Mouse (Mus musculus) lung, postnatal 0 days (tissue): ENCODE measurements around the gene Slc7a8. TPM values are rescaled to one million over a fixed set of nuclear protein-coding genes. Genes with fewer than 3 reads are reported as not detected.
A peak's percentile ranks its signal among the peaks of the same experiment; 100 is the strongest.

Source experiments
- ATAC-seq: fragments of 200-750 bp; cut with Nextera tagmentation; 2 replicates; pipeline ENCODE4 v1.8.0; 2017; ENCODE audit warnings: moderate library complexity
- DNase-seq: peaks from one replicate; pipeline ENCODE4 v3.0.0-alpha.2; 2016; ENCODE audit warnings: low spot score
- H3K27ac ChIP-seq: fragments of 300-500 bp; sonication (generic); 2 replicates; pipeline ENCODE4 v1.5.1; 2014; ENCODE audit warnings: antibody characterized with exemption, mild to moderate bottlenecking, low read length, mixed read lengths
- H3K27me3 ChIP-seq: fragments of 300-500 bp; sonication (generic); replicated peaks from 2 replicates; pipeline ENCODE4 v1.6.1; 2014; ENCODE audit warnings: low read length, mixed read lengths; ENCODE audit not compliant: insufficient read depth
- H3K36me3 ChIP-seq: fragments of 300-500 bp; sonication (generic); 2 replicates; pipeline ENCODE4 v1.6.1; 2014; ENCODE audit warnings: low read length, mixed read lengths; ENCODE audit not compliant: insufficient read depth
- H3K4me1 ChIP-seq: fragments of 300-500 bp; sonication (generic); 2 replicates; pipeline ENCODE4 v1.6.1; 2014; ENCODE audit warnings: antibody characterized with exemption, low read depth, low read length, mixed read lengths; ENCODE audit not compliant: insufficient read depth
- H3K4me2 ChIP-seq: fragments of 300-500 bp; sonication (generic); replicated peaks from 2 replicates; pipeline ENCODE4 v1.6.1; 2014; ENCODE audit warnings: low read depth, mild to moderate bottlenecking, low read length, moderate library complexity, mixed read lengths
- H3K4me3 ChIP-seq: fragments of 300-500 bp; sonication (generic); 2 replicates; pipeline ENCODE4 v1.5.1; 2014; ENCODE audit warnings: low read depth, low read length
- H3K9ac ChIP-seq: fragments of 300-500 bp; sonication (generic); replicated peaks from 2 replicates; pipeline ENCODE4 v1.6.1; 2014; ENCODE audit warnings: low read depth, mild to moderate bottlenecking
- H3K9me3 ChIP-seq: fragments of 300-500 bp; sonication (generic); 2 replicates; pipeline ENCODE4 v1.6.1; 2016; ENCODE audit warnings: low read length, mixed read lengths
- CTCF ChIP-seq: IDR thresholded peaks from 2 replicates; pipeline ENCODE4 v1.5.1; 2016; ENCODE audit warnings: antibody characterized with exemption, mild to moderate bottlenecking
- EP300 ChIP-seq: IDR thresholded peaks from 2 replicates; pipeline ENCODE4 v1.6.1; 2016; ENCODE audit warnings: antibody characterized with exemption, mild to moderate bottlenecking, control low read depth
- WGBS: fragments of 180-500 bp; shearing (Covaris S2); extraction: QIAGEN DNeasy Blood & Tissue Kit; methylation state at CpG from one replicate; pipeline ENCODE4 v1.1.7; 2014; 5-methylcytosine and 5-hydroxymethylcytosine counted together
- polyA plus RNA-seq: library from polyadenylated mRNA; unstranded; fragments of >200 nt; fragmentation: Nextera tagmentation; extraction: Ambion mirVana; gene quantifications from 2 replicates; pipeline ENCODE4 v1.2.1, GENCODE M21; 2015

The Slc7a8 gene
- 1.2 TPM in 2 replicates for polyA plus RNA-seq

DNA sequence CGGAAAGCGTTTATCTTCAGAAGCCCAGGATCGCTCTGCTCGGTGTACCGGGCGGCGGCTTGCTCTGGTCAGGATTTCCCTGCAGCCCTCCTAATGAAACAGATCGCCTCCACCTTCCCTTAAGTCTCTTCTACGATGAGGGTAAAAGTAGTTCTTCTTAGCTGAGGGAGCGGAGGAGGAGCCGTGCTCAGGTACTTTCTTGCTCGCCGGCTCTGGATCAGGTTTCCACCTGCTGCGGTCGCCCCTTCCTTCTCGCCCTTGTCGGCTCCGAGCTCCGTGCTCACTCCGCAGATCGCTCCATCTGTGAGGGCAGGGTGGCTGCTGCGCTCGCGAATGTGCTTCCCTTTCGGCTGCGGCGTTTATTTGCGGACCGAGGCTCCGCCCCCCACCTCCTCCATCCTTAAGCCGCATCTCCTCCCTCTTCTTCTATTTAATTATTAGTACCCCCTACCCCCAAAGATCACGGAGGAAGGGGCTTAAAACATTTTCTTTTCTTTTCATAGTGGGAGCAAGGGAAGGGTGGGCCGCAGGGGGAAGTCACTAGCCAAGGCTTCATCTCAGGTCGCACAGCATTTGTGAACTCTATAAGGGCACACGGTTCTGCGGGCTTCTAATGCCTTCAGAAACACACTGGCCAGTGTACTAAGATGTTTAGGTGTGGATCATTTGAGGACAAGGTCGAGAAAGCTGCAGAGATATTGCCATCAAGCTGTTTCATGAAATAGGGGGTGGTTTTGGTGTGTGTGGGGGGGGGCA lies at the start of gene Slc7a8:
TSS of gene Slc7a8 (minus strand) at position 337 of the 756 bp plus-strand sequence.
- peak within 1 kb of the TSS; percentile 46 for H3K4me3 ChIP-seq
- no peaks in the 10 kb centered on the region for H3K36me3 ChIP-seq
- no peak within 1 kb of the TSS for H3K27ac ChIP-seq
- peak within 1 kb of the TSS; percentile 81 for H3K4me2 ChIP-seq
- DNase-seq = peak; percentile 49
- H3K9ac ChIP-seq = peak within 1 kb of the TSS; percentile 23; the same call in 1 of the 2 replicates
- peaks cover 3% of the 10 kb centered on the region; the same call in 1 of the 2 replicates for H3K4me1 ChIP-seq
- H3K27me3 ChIP-seq = peaks cover 7% of the 10 kb centered on the region; the same call in 1 of the 2 replicates
- WGBS = 3% methylated on average over 37 of the region's 37 CpGs
- peak; percentile 31; the same call in 1 of the 2 replicates for ATAC-seq
- no peak for TF ChIP-seq CTCF
- no peak for TF ChIP-seq EP300
- no peaks in the 10 kb centered on the region for H3K9me3 ChIP-seq

DNA sequence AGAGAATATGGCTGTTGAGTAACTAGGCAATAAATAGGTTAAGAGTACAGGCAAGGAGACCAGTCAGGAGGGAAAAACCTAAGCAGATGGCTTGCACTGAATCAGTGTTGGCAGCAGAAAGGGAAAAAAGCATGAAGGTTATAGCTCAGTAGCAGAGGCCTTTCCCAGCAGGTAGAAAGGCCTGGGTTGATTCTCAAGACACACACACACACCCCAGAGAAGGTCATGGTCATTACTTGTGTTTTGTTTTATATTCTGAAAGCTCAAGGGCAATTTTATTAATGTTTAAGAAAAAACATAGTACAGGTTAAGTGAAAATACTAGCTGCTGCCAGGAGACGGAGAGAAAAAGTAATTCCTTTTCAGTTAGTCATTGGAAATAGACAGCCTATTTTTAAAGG lies 42.0 kb upstream of the Slc7a8 start:
- H3K9me3 ChIP-seq = no peaks in the 10 kb centered on the region
- ATAC-seq = no peak
- WGBS = 72% methylated on average over 1 of the region's 1 CpGs
- H3K27ac ChIP-seq = no peak overlapping the region
- H3K4me1 ChIP-seq = no peaks in the 10 kb centered on the region
- no peaks in the 10 kb centered on the region for H3K27me3 ChIP-seq
- TF ChIP-seq CTCF (no peak), EP300 (no peak)
- DNase-seq = no peak
- H3K4me2 ChIP-seq = no peak overlapping the region
- H3K36me3 ChIP-seq = no peaks in the 10 kb centered on the region
- no peak overlapping the region for H3K4me3 ChIP-seq
- H3K9ac ChIP-seq = no peak overlapping the region

DNA sequence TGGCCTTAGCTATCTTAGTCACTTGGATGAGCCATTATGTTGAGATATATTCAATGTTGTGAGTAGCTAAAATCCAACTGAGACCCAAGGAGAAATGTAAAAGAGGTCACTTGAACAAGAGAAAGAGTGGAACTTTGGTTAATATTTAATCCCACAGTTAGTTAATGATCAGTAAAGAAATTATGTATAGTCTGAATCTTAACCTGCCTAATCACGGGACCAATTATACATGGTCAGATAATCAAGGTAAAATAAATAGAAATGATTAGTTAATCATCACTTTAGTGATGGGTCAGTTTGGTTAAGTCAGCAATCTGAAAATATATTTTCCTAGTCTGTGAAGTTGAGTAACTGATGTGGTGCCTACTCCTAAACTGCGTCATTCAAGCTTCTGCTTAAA lies 40.6 kb upstream of the Slc7a8 start:
- no peak for DNase-seq

DNA sequence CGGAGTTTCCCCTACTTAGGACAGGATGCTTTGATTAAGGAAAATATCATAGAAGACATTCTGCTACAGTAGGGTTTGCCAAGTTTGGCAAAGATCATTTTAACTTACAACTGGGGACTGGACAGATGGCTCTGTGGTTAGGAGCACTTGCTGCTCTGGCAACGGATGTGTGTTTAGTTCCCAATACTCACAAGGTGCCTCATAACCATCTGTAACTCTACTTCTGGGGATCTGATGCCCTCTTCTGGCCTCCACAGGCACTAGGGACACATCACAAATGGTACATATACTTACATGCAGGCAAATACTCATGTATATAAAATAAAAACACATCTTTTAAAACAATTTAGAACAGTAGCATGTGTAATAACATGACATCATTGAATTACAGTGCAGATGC lies 36.0 kb upstream of the Slc7a8 start:
- no peaks in the 10 kb centered on the region for H3K4me1 ChIP-seq
- H3K4me3 ChIP-seq = no peak overlapping the region
- ATAC-seq (no peak), DNase-seq (peak; percentile 39)
- no peak overlapping the region for H3K27ac ChIP-seq
- no peaks in the 10 kb centered on the region for H3K36me3 ChIP-seq
- 30% methylated on average over 2 of the region's 2 CpGs for WGBS
- H3K27me3 ChIP-seq = no peaks in the 10 kb centered on the region
- H3K4me2 ChIP-seq = no peak overlapping the region
- H3K9me3 ChIP-seq = no peaks in the 10 kb centered on the region
- H3K9ac ChIP-seq = no peak overlapping the region
- TF ChIP-seq CTCF (peak; percentile 62), EP300 (no peak)

More for the DNA sequence above, 40.6 kb upstream of the Slc7a8 start:
- TF ChIP-seq CTCF = no peak
- TF ChIP-seq EP300 = no peak
- no peak overlapping the region for H3K9ac ChIP-seq
- no peak overlapping the region for H3K4me2 ChIP-seq
- 73% methylated on average over 2 of the region's 2 CpGs for WGBS
- H3K27ac ChIP-seq = no peak overlapping the region
- H3K4me3 ChIP-seq = no peak overlapping the region
- no peaks in the 10 kb centered on the region for H3K4me1 ChIP-seq
- H3K9me3 ChIP-seq = no peaks in the 10 kb centered on the region
- no peak for ATAC-seq
- H3K36me3 ChIP-seq = no peaks in the 10 kb centered on the region
- no peaks in the 10 kb centered on the region for H3K27me3 ChIP-seq

DNA sequence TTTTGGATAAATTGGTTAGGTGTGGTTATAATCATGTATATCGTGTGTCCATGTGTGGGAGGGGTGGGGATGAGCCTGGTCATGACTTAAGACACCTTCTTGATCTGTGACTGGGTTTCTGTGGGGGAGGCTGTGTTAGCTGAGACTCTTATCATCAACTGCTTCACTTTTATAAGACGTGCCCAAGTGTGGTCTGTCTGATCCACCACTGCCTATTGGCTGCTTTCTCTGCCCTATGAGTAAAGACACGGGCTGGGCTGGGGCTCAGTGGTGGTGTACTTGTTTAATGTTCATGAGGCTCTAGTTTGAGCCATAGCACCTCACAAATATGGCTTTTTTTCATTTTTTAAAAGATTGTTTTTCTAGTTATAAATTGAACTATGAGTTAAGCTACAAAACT lies 34.0 kb upstream of the Slc7a8 start:
- DNase-seq (no peak), ATAC-seq (no peak)
- Histone ChIP-seq H3K9ac (no peak overlapping the region), H3K9me3 (no peaks in the 10 kb centered on the region), H3K4me2 (no peak overlapping the region), H3K4me1 (no peaks in the 10 kb centered on the region), H3K27me3 (no peaks in the 10 kb centered on the region), H3K4me3 (no peak overlapping the region), H3K36me3 (no peaks in the 10 kb centered on the region), H3K27ac (no peak overlapping the region)
- 47% methylated on average over 3 of the region's 3 CpGs for WGBS
- TF ChIP-seq EP300 (no peak), CTCF (no peak)

DNA sequence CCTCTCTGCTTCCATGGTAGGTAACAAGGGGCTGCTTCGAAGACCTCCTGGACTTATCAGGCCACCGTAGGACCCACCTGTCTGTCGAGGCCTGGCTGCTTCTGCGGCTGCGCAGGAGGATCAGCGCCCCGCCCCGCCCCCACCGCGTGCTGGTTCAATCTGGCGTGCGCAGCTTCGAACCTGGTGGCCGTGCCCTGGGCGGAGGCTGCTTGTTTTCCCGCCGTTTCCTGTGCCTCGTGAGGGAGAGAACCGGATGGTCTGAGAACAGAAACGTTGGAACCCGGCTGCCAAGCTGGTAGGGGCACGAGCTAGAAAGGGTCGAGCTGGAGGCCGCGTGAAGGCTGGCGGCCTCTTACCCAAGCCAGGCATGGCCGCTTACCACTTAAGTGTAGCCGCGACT lies 32.2 kb upstream of the Slc7a8 start, which contains the start of gene Rnf212b:
TSS of gene Rnf212b (plus strand) at position 151 of the 400 bp plus-strand sequence.
- 81% methylated on average over 29 of the region's 29 CpGs for WGBS
- ATAC-seq = no peak
- H3K4me2 ChIP-seq = no peak within 1 kb of the TSS
- no peak for DNase-seq
- H3K4me3 ChIP-seq = no peak within 1 kb of the TSS
- no peak within 1 kb of the TSS for H3K27ac ChIP-seq
- H3K36me3 ChIP-seq = no peaks in the 10 kb centered on the region
- no peaks in the 10 kb centered on the region for H3K27me3 ChIP-seq
- no peaks in the 10 kb centered on the region for H3K4me1 ChIP-seq
- TF ChIP-seq EP300 (no peak), CTCF (no peak)
- no peaks in the 10 kb centered on the region for H3K9me3 ChIP-seq
- no peak within 1 kb of the TSS for H3K9ac ChIP-seq
